Mouse (Mus musculus) left cerebral cortex, adult 8-10 months (tissue): ENCODE measurements around the gene Arhgef10l. TPM values are rescaled to one million over a fixed set of nuclear protein-coding genes. Genes with fewer than 3 reads are reported as not detected.

ENCODE experiments used
- DNase-seq, 2 experiments: peaks; one replicate each; pipeline ENCODE4 v3.0.0; 2022; ENCODE audit warnings: low spot score in 2 of 2
- total RNA-seq, 4 experiments: library from RNA; stranded (reverse); gene quantifications; 2 replicates each; pipeline ENCODE4 v1.2.4; 2022

Arhgef10l gene
- total RNA-seq, 4 experiments from 2014 or later = 68.0 to 98.1 (median 77.8) TPM

GRCm38 (mm10) chr4:140528443-140528842 is 137.4 kb downstream of the Arhgef10l start:
- DNase-seq = no peak

- DNase-seq = no peak
These were observed 140.1 kb downstream of the Arhgef10l start for GRCm38 (mm10) chr4:140525674-140526177.

GRCm38 (mm10) chr4:140524927-140525326 is 140.9 kb downstream of the Arhgef10l start:
- no peak for DNase-seq

GRCm38 (mm10) chr4:140522873-140523272 is 142.9 kb downstream of the Arhgef10l start:
- no peak for DNase-seq

- DNase-seq = no peak
These were observed 145.1 kb downstream of the Arhgef10l start for GRCm38 (mm10) chr4:140520719-140521118.

- DNase-seq = no peak
These were observed 152.0 kb downstream of the Arhgef10l start for GRCm38 (mm10) chr4:140513797-140514196.

GRCm38 (mm10) chr4:140509856-140510255 is 156.0 kb downstream of the Arhgef10l start:
- no peak for DNase-seq

GRCm38 (mm10) chr4:140507172-140507714 is 158.6 kb downstream of the Arhgef10l start:
- no peak for DNase-seq

- no peak for DNase-seq
These were observed 160.2 kb downstream of the Arhgef10l start for GRCm38 (mm10) chr4:140505608-140506002.

GRCm38 (mm10) chr4:140504921-140505607 is 160.7 kb downstream of the Arhgef10l start:
- no peak for DNase-seq

GRCm38 (mm10) chr4:140504067-140504913 is 161.5 kb downstream of the Arhgef10l start:
- DNase-seq = no peak

- no peak for DNase-seq
These were observed 165.0 kb downstream of the Arhgef10l start for GRCm38 (mm10) chr4:140500766-140501165.

GRCm38 (mm10) chr4:140499571-140499970 is 166.2 kb downstream of the Arhgef10l start:
- DNase-seq = no peak

- no peak for DNase-seq
These were observed 168.6 kb downstream of the Arhgef10l start for GRCm38 (mm10) chr4:140497169-140497568.

- no peak for DNase-seq
These were observed 174.3 kb downstream of the Arhgef10l start for GRCm38 (mm10) chr4:140491555-140491954.

GRCm38 (mm10) chr4:140485442-140485841 is 180.4 kb downstream of the Arhgef10l start:
- DNase-seq = no peak

- DNase-seq = no peak
These were observed 182.7 kb downstream of the Arhgef10l start for GRCm38 (mm10) chr4:140483134-140483533.

- DNase-seq = no peak
These were observed 185.3 kb downstream of the Arhgef10l start for GRCm38 (mm10) chr4:140480369-140481067.

GRCm38 (mm10) chr4:140475194-140475593 is 190.6 kb downstream of the Arhgef10l start:
- no peak for DNase-seq

GRCm38 (mm10) chr4:140469760-140470452 is 195.9 kb downstream of the Arhgef10l start:
- DNase-seq = peak in 1 of 2 experiments; percentile 50
